Mouse (Mus musculus) heart, postnatal 10 days (tissue): ENCODE results near the gene Tiam2. TPM values are rescaled to one million over a fixed set of nuclear protein-coding genes. Genes with fewer than 3 reads are reported as not detected.

Experiments used
- DNase-seq, 2 experiments: peaks; one replicate each; pipeline ENCODE4 v3.0.0; 2021
- intact Hi-C: fragments of 180-260 bp; cut with DNase I; formaldehyde crosslinking; loops from one replicate; pipeline ENCODE4 v1.15.1; 2025
- total RNA-seq, 2 experiments: library from RNA; stranded (reverse); gene quantifications; 2 replicates each; pipeline ENCODE4 v1.2.3; 2021

Tiam2 gene
- total RNA-seq, 2 experiments from 2014 or later: 5.2 to 5.7 TPM

- no peak for DNase-seq
- intact Hi-C loops: no loop called here
Measured at GRCm38 (mm10) chr17:3435299-3435698, 108.9 kb downstream of the Tiam2 start.

GRCm38 (mm10) chr17:3436841-3437515, 110.6 kb downstream of the Tiam2 start:
- no peak for DNase-seq
- intact Hi-C loops: no loop called here

GRCm38 (mm10) chr17:3442526-3443401, 116.4 kb downstream of the Tiam2 start:
- intact Hi-C loops: loop anchor here (10.0 kb wide), 1 partner anchor 358 kb away; no protein-coding TSS in a partner anchor
- DNase-seq: no peak

GRCm38 (mm10) chr17:3446191-3446950, 120.0 kb downstream of the Tiam2 start:
- intact Hi-C loops: loop anchor here (1.0 to 10.0 kb wide), 4 partner anchors 159 to 362 kb away; no protein-coding TSS in a partner anchor
- DNase-seq: peak; percentile 51 to 73

GRCm38 (mm10) chr17:3448725-3449124, 122.4 kb downstream of the Tiam2 start:
- intact Hi-C loops: loop anchor here (1.0 to 10.0 kb wide), 3 partner anchors 62 to 364 kb away; no protein-coding TSS in a partner anchor
- peak; percentile 66 to 76 for DNase-seq

- DNase-seq: peak; percentile 44 to 70
- intact Hi-C loops: no loop called here
Measured at GRCm38 (mm10) chr17:3451077-3451476, 124.7 kb downstream of the Tiam2 start.

GRCm38 (mm10) chr17:3452571-3453311, 126.4 kb downstream of the Tiam2 start:
- DNase-seq: no peak
- intact Hi-C loops: no loop called here

GRCm38 (mm10) chr17:3453946-3454345, 127.6 kb downstream of the Tiam2 start:
- intact Hi-C loops: no loop called here
- no peak for DNase-seq

GRCm38 (mm10) chr17:3454850-3455249, 128.5 kb downstream of the Tiam2 start:
- DNase-seq: no peak
- intact Hi-C loops: no loop called here

GRCm38 (mm10) chr17:3457914-3458681, 131.7 kb downstream of the Tiam2 start:
- intact Hi-C loops: no loop called here
- no peak for DNase-seq

GRCm38 (mm10) chr17:3465861-3466260, 139.5 kb downstream of the Tiam2 start:
- DNase-seq: no peak
- intact Hi-C loops: no loop called here

- intact Hi-C loops: no loop called here
- no peak for DNase-seq
Measured at GRCm38 (mm10) chr17:3466681-3467080, 140.3 kb downstream of the Tiam2 start.

GRCm38 (mm10) chr17:3467636-3468324, 141.4 kb downstream of the Tiam2 start:
- intact Hi-C loops: no loop called here
- DNase-seq: no peak

- intact Hi-C loops: no loop called here
- DNase-seq: no peak
Measured at GRCm38 (mm10) chr17:3472018-3472417, 145.6 kb downstream of the Tiam2 start.

- no peak for DNase-seq
- intact Hi-C loops: no loop called here
Measured at GRCm38 (mm10) chr17:3476546-3476945, 150.2 kb downstream of the Tiam2 start.

- intact Hi-C loops: no loop called here
- DNase-seq: no peak
Measured at GRCm38 (mm10) chr17:3481576-3482575, 155.5 kb downstream of the Tiam2 start.

- no peak for DNase-seq
- intact Hi-C loops: no loop called here
Measured at GRCm38 (mm10) chr17:3483091-3483490, 156.7 kb downstream of the Tiam2 start.

- DNase-seq: no peak
- intact Hi-C loops: no loop called here
Measured at GRCm38 (mm10) chr17:3485851-3486250, 159.5 kb downstream of the Tiam2 start.
